Mouse (Mus musculus): ENCODE measurements at regions not wholly inside any gene's neighbourhood (a gene's known extent, or its start where the extent isn't known, plus 50 kb on each side); places are given as distances from the start of the nearest gene placed in this dataset.

DNA sequence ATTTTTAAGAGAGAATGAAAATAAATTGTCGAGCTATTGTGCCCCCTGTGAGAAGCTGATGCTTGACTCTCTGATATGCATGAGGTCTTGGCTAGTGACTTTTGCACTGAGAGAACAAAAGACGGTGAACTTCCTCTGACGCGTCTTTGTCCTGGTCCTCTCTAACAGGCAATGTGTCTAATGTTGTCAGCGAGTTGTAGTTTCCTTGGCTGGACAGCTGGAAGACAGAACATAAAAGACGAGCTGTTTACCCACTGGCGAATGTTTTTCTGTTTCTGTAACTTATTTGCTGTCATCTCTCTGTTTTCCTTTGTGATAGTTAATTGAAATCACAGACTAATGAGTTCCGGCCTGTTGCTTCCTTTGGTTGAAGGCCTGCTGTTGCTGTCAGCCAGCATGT is 208.4 kb upstream of the Tnc start:
- TF ChIP-seq POLR2A (IDR thresholded peaks at IDR 0.05; ENCODE audit: borderline replicate concordance, extremely low read depth, insufficient read depth, insufficient read length, poor library complexity, severe bottlenecking) (no peak), CTCF (IDR thresholded peaks at IDR 0.05; ENCODE audit: borderline replicate concordance, extremely low read depth, insufficient read depth, insufficient read length) (no peak)
